Mouse (Mus musculus) naive thymus-derived CD4-positive, alpha-beta T cell, adult 2 months (primary cell): ENCODE measurements around the gene Fam206a.
A peak's percentile ranks its signal among the peaks of the same experiment; 100 is the strongest.

Experiments used
- DNase-seq: peaks from one replicate; pipeline ENCODE4 v3.0.0-alpha.2; 2011; ENCODE audit warnings: low read depth

The Fam206a gene

DNA sequence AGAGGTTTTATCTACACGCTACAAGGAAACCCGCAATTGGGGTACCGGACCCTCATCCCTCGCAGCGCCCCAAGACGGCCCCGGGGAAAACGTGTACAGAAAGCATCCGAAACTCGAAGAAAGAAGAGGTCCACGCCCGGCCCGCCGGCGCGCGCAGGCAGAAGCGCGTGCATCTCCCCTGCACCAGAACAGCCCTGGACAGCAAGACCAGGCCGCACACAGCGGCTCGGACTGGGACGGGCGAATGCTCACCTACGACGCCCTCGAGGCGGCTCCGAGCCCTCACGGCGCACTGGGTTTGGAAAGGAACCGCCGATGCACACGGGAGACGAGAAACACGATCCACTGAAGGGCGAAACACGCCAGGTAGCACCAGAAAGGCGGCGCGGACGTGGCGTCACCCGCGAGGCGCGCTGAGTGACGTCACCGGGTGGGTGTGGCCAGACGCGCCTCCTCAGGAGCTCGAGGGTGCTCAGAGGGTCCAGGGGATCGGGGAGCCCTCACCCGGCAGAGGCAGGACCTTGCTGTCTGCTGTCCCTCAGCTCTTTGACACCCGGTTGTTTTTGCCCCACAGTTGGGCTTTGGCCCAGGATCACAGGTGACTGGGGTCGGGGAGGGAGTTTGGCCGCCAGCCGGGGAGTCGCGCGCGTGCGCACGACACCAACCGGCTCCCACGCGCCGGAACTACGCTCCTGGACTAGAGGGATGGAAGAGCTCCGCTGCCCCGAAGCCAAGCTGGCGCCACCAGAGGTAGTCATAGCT is at the start of gene Fam206a, which contains the start of gene Elp1:
Gene Fam206a (plus strand): TSS at position 439 of the 762 bp plus-strand sequence.
Gene Elp1 (minus strand): TSS at position 425 of the 762 bp plus-strand sequence.
- DNase-seq: peak; percentile 96

- no peak for DNase-seq
Measured at GRCm38 (mm10) chr4:56756021-56756420, 46.1 kb upstream of the Fam206a start.

DNA sequence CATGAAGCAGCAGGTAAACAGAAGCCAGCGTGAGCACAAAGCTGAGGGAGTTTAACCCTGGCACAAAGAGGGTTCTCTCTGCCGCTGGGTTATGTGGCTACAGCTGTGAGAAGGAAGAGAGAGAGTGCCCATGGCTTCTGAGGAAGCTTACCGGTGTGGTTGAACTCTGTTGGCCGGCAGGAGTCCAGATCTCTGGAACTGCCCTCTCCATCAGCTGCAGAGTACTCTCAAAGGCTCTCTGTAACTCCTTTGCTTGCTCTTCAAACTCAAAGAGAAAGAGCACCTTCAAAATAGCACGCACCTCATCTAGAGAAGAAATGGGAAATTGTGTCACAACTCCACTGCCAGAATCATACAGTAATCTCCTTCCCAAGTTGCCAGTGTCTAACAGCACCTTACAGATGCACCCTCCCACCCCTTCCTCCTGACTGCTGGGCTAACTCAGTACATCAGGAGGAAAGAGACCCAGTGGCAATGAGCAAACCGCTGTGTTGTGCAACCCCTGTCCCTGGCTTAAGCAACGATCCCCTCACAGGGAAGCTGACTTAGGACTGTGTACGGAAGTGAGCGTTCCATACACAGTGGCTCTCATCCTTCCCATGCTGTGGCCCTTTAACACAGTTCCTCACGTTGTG is 45.1 kb upstream of the Fam206a start:
- no peak for DNase-seq

GRCm38 (mm10) chr4:56757693-56758092 is 44.5 kb upstream of the Fam206a start:
- no peak for DNase-seq

- no peak for DNase-seq
Measured at GRCm38 (mm10) chr4:56767861-56768284, 34.3 kb upstream of the Fam206a start.

DNA sequence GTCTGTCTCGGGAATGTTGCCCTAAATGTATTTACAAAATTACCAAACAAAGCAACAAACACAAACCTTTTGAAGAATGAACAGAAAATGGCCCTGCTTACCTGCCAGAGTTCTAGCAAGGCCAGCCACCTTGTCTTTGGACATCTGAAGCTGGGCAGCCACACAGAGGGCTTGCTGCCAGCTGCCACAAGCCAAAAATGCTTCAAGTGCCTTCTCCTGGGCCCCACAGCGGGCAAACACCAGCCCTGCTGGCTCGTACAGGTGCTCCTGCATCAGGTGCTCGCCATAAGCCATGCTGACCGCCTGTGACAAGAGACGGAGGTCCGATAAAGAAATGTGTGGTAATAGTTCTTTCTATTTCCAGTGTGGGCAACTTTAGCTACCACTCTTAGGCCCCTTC is 33.2 kb upstream of the Fam206a start:
- DNase-seq: no peak

DNA sequence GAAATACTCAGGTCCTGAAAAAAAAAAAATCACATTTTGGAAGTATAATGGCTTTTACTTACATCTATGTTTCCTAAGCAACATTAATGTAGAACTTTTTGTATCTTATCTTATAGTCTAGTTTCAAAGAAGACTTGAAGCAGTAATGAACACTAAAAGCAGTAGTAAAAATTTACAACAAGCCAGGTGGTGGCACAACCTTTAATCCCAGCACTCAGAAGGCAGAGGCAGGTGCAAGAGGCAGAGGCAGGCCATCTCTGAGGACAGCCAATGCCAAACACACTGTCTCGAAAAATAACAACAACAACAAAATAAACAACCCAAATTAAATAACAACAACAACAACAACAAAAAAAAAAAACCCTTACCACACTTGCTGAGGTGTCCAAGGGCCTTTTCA is 31.1 kb upstream of the Fam206a start:
- no peak for DNase-seq

- peak; percentile 14 for DNase-seq
Measured at GRCm38 (mm10) chr4:56791373-56791772, 10.8 kb upstream of the Fam206a start.

GRCm38 (mm10) chr4:56802669-56803150 is 565 bp downstream of the Fam206a start:
- DNase-seq: no peak

- no peak for DNase-seq
Measured at GRCm38 (mm10) chr4:56809050-56809449, 6.9 kb downstream of the Fam206a start.

DNA sequence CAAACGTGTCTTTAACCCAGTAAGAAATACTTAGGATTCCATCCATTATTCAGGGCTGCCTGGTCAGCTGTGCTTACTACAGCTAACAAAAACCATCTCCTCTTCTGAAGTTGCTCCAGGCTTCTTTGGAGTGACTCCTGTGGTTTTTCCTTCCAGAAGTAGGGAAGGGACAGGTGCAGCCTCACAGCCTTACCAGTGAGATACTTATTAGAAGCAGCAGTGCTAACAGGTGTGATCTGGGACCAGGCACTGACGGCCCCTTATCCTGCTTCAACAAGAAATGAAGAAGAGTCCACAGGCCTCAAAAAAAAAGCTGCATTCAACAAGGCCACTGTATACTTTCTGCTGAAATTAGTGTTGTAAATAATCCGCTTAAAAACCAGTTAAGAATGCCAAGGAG is 9.5 kb downstream of the Fam206a start:
- DNase-seq: no peak

GRCm38 (mm10) chr4:56812096-56812495 is 10.0 kb downstream of the Fam206a start:
- no peak for DNase-seq

DNA sequence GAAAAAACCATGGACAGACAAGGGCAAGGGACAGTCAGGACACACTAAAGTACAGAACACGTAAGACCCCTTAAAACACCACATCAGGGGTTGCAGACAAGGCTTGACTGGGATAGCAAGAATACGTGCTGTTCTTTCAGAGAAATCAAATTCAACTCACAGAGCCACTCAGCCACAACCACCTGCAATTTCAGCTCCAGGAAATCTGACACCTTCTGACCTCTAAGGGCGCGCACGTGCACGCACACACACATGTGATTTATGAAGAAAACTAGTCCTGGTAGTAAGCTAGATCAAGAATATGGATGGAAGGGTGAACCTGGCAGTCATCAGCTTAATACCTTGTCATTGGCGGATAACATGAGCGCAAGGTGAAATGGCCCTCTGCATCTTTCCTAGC is 13.0 kb downstream of the Fam206a start:
- DNase-seq: no peak

DNA sequence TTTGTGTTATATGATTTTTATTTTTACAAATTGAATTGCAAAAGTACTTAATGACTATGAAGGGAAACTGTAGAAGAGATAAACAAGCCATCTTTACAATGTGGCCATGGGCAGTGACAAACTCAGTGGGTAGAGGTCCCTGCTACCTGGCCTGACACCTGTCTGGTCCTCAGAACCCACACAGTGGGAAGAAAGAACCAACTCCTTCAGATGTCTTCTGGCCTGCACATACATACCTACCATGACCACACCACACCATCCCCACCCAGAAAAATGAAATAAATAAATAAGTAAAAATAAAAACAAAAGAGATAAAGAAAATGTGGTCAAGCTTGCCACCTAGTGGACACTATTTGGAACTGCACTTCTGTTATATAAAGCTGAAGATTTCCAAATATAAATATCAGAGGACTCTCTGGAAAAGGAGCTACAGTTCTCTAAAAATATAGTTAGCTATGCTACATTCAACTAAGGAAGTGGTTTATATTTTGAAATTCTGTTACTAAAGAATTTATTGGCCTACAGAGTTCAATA is 17.9 kb downstream of the Fam206a start:
- peak; percentile 52 for DNase-seq

DNA sequence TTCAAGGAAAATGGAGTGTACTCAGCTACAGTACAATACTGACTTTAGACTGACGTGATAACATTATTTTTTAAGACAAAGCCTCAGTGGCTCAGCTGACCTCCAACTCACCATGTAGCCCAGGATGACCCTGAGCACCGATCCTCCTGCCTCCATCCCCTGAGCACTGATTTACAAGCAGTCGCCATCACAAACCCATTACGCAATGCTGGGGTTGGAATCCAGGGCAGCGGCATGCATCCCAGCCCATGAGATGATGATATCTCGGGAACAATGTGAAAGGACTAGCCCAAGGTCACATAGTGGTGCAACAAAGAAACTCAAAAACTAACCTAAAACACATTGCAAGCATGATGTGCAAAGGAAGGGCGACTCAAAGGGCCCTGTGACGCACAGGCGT is 22.1 kb downstream of the Fam206a start:
- no peak for DNase-seq

GRCm38 (mm10) chr4:56828932-56829331 is 26.8 kb downstream of the Fam206a start:
- no peak for DNase-seq

- no peak for DNase-seq
Measured at GRCm38 (mm10) chr4:56829511-56829921, 27.4 kb downstream of the Fam206a start.

DNA sequence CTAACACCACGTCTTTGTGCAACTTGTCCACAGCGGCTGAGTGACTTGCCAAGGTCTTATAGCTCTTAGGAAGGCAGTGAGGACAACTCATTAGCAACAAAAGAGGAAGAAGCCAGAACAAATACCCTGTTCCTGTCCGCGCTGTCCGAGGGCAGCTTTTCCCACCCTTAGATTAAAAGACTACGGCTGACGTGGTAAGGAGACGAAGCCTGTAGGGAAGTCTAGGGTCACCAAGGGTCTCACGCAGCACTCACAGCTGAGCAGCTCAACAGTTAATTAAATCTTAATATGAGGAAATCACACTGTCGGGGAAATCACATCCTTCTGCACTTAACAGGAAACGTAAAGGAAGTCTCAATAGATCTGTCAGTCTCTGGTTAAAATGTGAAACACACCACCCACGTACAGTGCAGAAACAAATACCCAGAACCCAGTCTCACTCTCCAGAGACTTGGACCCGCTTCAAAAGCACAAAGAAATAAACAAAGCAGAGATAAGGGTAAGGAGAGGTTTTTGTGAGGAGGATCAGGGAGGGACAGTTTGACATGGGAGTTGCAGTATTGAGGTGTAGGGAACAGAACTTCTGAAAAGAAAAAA is 29.0 kb downstream of the Fam206a start:
- peak; percentile 35 for DNase-seq

DNA sequence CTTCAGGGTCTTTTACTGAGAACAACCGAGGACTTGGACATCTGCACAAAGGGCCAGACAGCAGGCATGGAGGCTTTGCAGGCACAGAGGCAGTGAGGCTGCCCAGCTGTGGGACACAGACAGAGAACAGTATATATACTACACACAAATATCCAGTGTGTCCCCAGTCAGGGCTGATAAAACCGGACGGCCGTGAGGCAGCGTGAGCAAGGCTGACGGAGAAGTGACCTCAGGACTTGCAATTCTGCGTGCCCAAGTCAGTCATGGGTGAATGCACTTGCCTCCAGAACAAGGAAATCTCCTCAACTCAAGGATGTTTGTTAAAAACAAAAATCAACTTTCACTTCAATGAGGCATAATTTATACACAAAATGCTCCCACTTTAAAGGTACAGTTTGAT is 29.9 kb downstream of the Fam206a start:
- DNase-seq: no peak

DNA sequence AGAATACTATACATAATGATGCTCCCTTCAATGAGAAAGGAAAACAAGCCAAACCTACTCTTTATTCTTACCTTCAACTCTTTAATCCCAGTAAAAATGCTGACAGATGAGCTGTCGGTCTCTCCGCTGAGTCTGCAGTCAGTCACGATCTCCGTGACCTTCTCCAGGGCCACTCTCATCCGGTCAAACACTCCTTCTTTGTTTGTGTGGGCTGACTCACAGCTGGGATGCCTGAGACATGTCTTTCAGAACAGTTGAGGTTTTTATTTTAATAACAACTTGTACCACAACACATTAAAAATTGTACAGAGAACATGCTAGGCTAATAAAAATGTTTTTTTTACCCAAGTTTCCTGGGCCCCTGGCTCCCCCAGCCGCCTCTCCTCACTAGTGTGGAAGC is 35.5 kb downstream of the Fam206a start:
- DNase-seq: no peak

DNA sequence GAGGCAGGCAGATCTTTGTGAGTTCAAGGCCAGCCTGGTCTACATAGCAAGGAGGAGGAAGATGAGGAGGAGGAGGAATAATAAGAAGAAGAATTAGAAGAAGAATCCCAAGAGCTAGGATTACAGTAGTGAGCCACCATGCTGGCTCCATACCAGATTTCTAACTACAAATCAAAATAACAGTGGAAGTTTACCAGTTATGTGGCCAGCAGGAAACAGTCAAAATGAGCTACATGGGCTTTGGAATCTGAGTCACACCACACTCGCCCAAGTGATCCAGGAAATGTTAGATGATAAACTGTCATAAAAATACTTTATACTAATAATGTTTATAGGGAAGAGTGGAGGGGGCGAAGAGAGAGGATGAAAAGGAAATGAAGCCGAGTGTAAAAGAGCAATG is 38.2 kb downstream of the Fam206a start:
- DNase-seq: no peak

- no peak for DNase-seq
Measured at GRCm38 (mm10) chr4:56842501-56842900, 40.4 kb downstream of the Fam206a start.

GRCm38 (mm10) chr4:56843963-56844362 is 41.8 kb downstream of the Fam206a start:
- DNase-seq: no peak
